Mouse (Mus musculus) spleen, adult 2 months (tissue): ENCODE results near the gene Glyr1.

Experiments
- CTCF ChIP-seq: fragments of 200-500 bp; IDR thresholded peaks from 2 replicates; pipeline ENCODE4 v1.5.1; 2011; ENCODE audit warnings: mild to moderate bottlenecking, inconsistent platforms; ENCODE audit not compliant: insufficient read depth, insufficient read length, insufficient replicate concordance; ENCODE audit errors: extremely low read depth
- POLR2A ChIP-seq: fragments of 200-500 bp; IDR thresholded peaks from 2 replicates; pipeline ENCODE4 v1.6.1; 2011; ENCODE audit warnings: low read depth, low read length, inconsistent platforms

GRCm38 (mm10) chr16:5093285-5093684 lies 43.6 kb upstream of the Glyr1 start:
- TF ChIP-seq POLR2A (no peak), CTCF (no peak)
